Comparison of ENCODE assay signal across 28 mouse cellular contexts in genomic region chr9:100596317-100596716, GRCm38 (mm10). TPM values are rescaled to one million over a fixed set of nuclear protein-coding genes. Genes with fewer than 3 reads are reported as not detected.
DNase-seq lines count a peak whose midpoint lies in the region; ATAC-seq lines count a peak whose summit lies in the region.
"Had no signal": no experiment of that assay in that cellular context is flagged by ENCODE, and none has a peak within 500 bp of the region (broad histone marks: within the 10 kb centered on the region; RNA-seq: fewer than 3 reads in every experiment).

No protein-coding gene starts in this region.

- H3K4me3 ChIP-seq in midbrain, embryonic 11.5 days (ENCODE audit: low read depth, low read length): no peak overlapping the region
- H3K4me3 ChIP-seq in midbrain, embryonic 14.5 days (replicated peaks; ENCODE audit: low read depth, low read length): no peak overlapping the region
- H3K4me3 ChIP-seq in liver, embryonic 11.5 days (ENCODE audit: low read depth, low read length): no peak overlapping the region
- H3K4me3 ChIP-seq: embryonic facial prominence, embryonic 10.5 days; forebrain, embryonic 10.5 days; layer of hippocampus, adult 2 months; megakaryocyte, embryonic 14.5 days; myocyte had no signal

- peak; percentile 79 for DNase-seq in midbrain, embryonic 11.5 days (ENCODE audit: low spot score, missing footprints)
- no peak for DNase-seq in midbrain, embryonic 14.5 days
- DNase-seq in ZHBTc4 (ENCODE audit: low read depth, low spot score): peak; percentile 81
- DNase-seq in liver, embryonic 11.5 days (ENCODE audit: low spot score): no peak
- DNase-seq in left cerebral cortex, postnatal 10 days (ENCODE audit: extremely low spot score in 1 of 2, low spot score in 2 of 2): no peak
- DNase-seq in adrenal gland, adult 18-20 months (ENCODE audit: low spot score in 2 of 2): no peak
- DNase-seq in layer of hippocampus, postnatal 36 days: no peak
- DNase-seq: adrenal gland, postnatal 25 days; B cell, adult 2 months; cerebellum, adult 9-10 months; gastrocnemius, postnatal 14 days; heart, adult 11 months; kidney, adult 9 months; kidney, postnatal 14 days; lung, adult 2 months; thymus, postnatal 25 days had no signal

- H3K27me3 ChIP-seq in midbrain, embryonic 11.5 days (ENCODE audit: control insufficient read depth, insufficient read depth, low read length): no peaks in the 10 kb centered on the region
- H3K27me3 ChIP-seq in midbrain, embryonic 14.5 days (ENCODE audit: control insufficient read depth, insufficient read depth, low read length): no peaks in the 10 kb centered on the region
- H3K27me3 ChIP-seq in liver, embryonic 11.5 days (replicated peaks; ENCODE audit: control insufficient read depth, insufficient read depth, low read length): no peaks in the 10 kb centered on the region

- no peak overlapping the region for H3K27ac ChIP-seq in midbrain, embryonic 11.5 days (ENCODE audit: low read depth, low read length)
- H3K27ac ChIP-seq in midbrain, embryonic 14.5 days (replicated peaks; ENCODE audit: low read depth, low read length): no peak overlapping the region
- H3K27ac ChIP-seq in liver, embryonic 11.5 days (ENCODE audit: low read depth, low read length): no peak overlapping the region
- H3K27ac ChIP-seq: embryonic facial prominence, embryonic 10.5 days; forebrain, embryonic 10.5 days; layer of hippocampus, adult 2 months had no signal

- no peaks in the 10 kb centered on the region; the same call in 1 of the 2 replicates for H3K4me1 ChIP-seq in midbrain, embryonic 11.5 days (ENCODE audit: control insufficient read depth, insufficient read depth, low read length)
- H3K4me1 ChIP-seq in midbrain, embryonic 14.5 days (ENCODE audit: control insufficient read depth, insufficient read depth, low read length): peaks cover 14% of the 10 kb centered on the region
- no peaks in the 10 kb centered on the region for H3K4me1 ChIP-seq in liver, embryonic 11.5 days (replicated peaks; ENCODE audit: control insufficient read depth, insufficient read depth, low read length)

- intact Hi-C loops in left cerebral cortex, postnatal 10 days (cut with DNase I): no loop called here

- no peaks in the 10 kb centered on the region for H3K9me3 ChIP-seq in midbrain, embryonic 11.5 days (ENCODE audit: control insufficient read depth, low read length)
- 0 out of 2 replicates have a peak, but pooled peaks cover 4% of the 10 kb centered on the region for H3K9me3 ChIP-seq in midbrain, embryonic 14.5 days (ENCODE audit: control insufficient read depth, low read length)
- peaks cover 4% of the 10 kb centered on the region; the same call in 1 of the 2 replicates for H3K9me3 ChIP-seq in liver, embryonic 11.5 days (ENCODE audit: control insufficient read depth, low read length)
- H3K9me3 ChIP-seq: embryonic facial prominence, embryonic 10.5 days; forebrain, embryonic 10.5 days had no signal

- no peak overlapping the region for H3K4me2 ChIP-seq in midbrain, embryonic 11.5 days
- no peak overlapping the region for H3K4me2 ChIP-seq in midbrain, embryonic 14.5 days (ENCODE audit: low read length)
- no peak overlapping the region for H3K4me2 ChIP-seq in liver, embryonic 11.5 days
- H3K4me2 ChIP-seq: heart, embryonic 11.5 days had no signal

- no peaks in the 10 kb centered on the region for H3K36me3 ChIP-seq in midbrain, embryonic 11.5 days (ENCODE audit: control insufficient read depth, insufficient read depth, low read length)
- no peaks in the 10 kb centered on the region for H3K36me3 ChIP-seq in midbrain, embryonic 14.5 days (ENCODE audit: control insufficient read depth, insufficient read depth, low read length)
- H3K36me3 ChIP-seq in liver, embryonic 11.5 days (ENCODE audit: control insufficient read depth, insufficient read depth, low read length): no peaks in the 10 kb centered on the region
- H3K36me3 ChIP-seq: embryonic facial prominence, embryonic 10.5 days; forebrain, embryonic 10.5 days had no signal

- ATAC-seq in midbrain, embryonic 11.5 days (ENCODE audit: low FRiP score): no peak
- no peak for ATAC-seq in midbrain, embryonic 14.5 days (ENCODE audit: low FRiP score, low TSS enrichment)
- 0 out of 2 replicates have a peak, but pooled peaks have one; percentile 54 for ATAC-seq in liver, embryonic 11.5 days (replicated peaks; ENCODE audit: low FRiP score)
- ATAC-seq: forebrain, embryonic 16.5 days; hindbrain, embryonic 16.5 days; intestine, embryonic 16.5 days; midbrain, embryonic 16.5 days had no signal

- H3K9ac ChIP-seq in midbrain, embryonic 11.5 days (ENCODE audit: low read length): no peak overlapping the region
- H3K9ac ChIP-seq in midbrain, embryonic 14.5 days (replicated peaks; ENCODE audit: low read length): no peak overlapping the region
- H3K9ac ChIP-seq in liver, embryonic 11.5 days (ENCODE audit: low read depth, low read length): no peak overlapping the region

- WGBS in midbrain, embryonic 11.5 days: 87% methylated on average over 8 of the region's 8 CpGs
- 89% methylated on average over 8 of the region's 8 CpGs for WGBS in midbrain, embryonic 14.5 days
- WGBS in liver, embryonic 11.5 days: 84% methylated on average over 8 of the region's 8 CpGs

RNA-seq across cellular contexts. Expression of gene Stag1, which starts 1.3 kb away (rescaled TPM):
- polyA plus RNA-seq in midbrain, embryonic 11.5 days (2014; fragmentation: Nextera tagmentation; extraction: Ambion mirVana): 57.1 and 64.3 TPM in 2 replicates
- polyA plus RNA-seq in midbrain, embryonic 14.5 days (2014; fragmentation: Nextera tagmentation; extraction: Ambion mirVana): 41.3 and 45.2 TPM in 2 replicates
- polyA plus RNA-seq in liver, embryonic 11.5 days (2014; fragmentation: Nextera tagmentation; extraction: Ambion mirVana): 32.3 and 39.4 TPM in 2 replicates
- 10 to 100 TPM; 33.5 to 39.1 TPM for total RNA-seq in left cerebral cortex, postnatal 10 days (2021)
- total RNA-seq in adrenal gland, adult 18-20 months (2021): 10 to 100 TPM; 31.4 to 33.8 TPM
- 10 to 100 TPM; 56.8 to 67.8 TPM for total RNA-seq in layer of hippocampus, postnatal 36 days (2021)

RNA-seq across cellular contexts. Expression of gene Slc35g2, which starts 25.4 kb away (rescaled TPM):
- 8.5 and 9.1 TPM in 2 replicates for polyA plus RNA-seq in midbrain, embryonic 11.5 days (2014; fragmentation: Nextera tagmentation; extraction: Ambion mirVana)
- polyA plus RNA-seq in midbrain, embryonic 14.5 days (2014; fragmentation: Nextera tagmentation; extraction: Ambion mirVana): 16.9 and 18.5 TPM in 2 replicates
- polyA plus RNA-seq in liver, embryonic 11.5 days (2014; fragmentation: Nextera tagmentation; extraction: Ambion mirVana): 2.4 and 4.1 TPM in 2 replicates
- 10 to 100 TPM; 11.7 to 13.2 TPM for total RNA-seq in left cerebral cortex, postnatal 10 days (2021)
- 1 to 10 TPM; 7.8 to 9.6 TPM for total RNA-seq in adrenal gland, adult 18-20 months (2021)
- total RNA-seq in layer of hippocampus, postnatal 36 days (2021): 10 to 100 TPM; 17.6 to 19.8 TPM
- total RNA-seq: common myeloid progenitor, adult 5-6 weeks; hematopoietic stem cell, adult 5-6 weeks had no signal

RNA-seq across cellular contexts. Expression of gene Nck1, which starts 50.4 kb away (rescaled TPM):
- polyA plus RNA-seq in midbrain, embryonic 11.5 days (2014; fragmentation: Nextera tagmentation; extraction: Ambion mirVana): 77.8 and 79.9 TPM in 2 replicates
- 61.9 and 69.3 TPM in 2 replicates for polyA plus RNA-seq in midbrain, embryonic 14.5 days (2014; fragmentation: Nextera tagmentation; extraction: Ambion mirVana)
- 51.6 and 51.9 TPM in 2 replicates for polyA plus RNA-seq in liver, embryonic 11.5 days (2014; fragmentation: Nextera tagmentation; extraction: Ambion mirVana)
- total RNA-seq in left cerebral cortex, postnatal 10 days (2021): 10 to 100 TPM; 27.5 to 27.8 TPM
- 10 to 100 TPM; 49.3 to 49.9 TPM for total RNA-seq in adrenal gland, adult 18-20 months (2021)
- total RNA-seq in layer of hippocampus, postnatal 36 days (2021): 10 to 100 TPM; 36.7 to 36.9 TPM

Comparison
In these comparisons a context has a peak if more than half of its experiments do, and no peak if none do; other contexts are left out.
1. DNase-seq: peak in midbrain, embryonic 11.5 days (single experiment) and ZHBTc4 (single experiment); none in midbrain, embryonic 14.5 days (single experiment), liver, embryonic 11.5 days (single experiment), left cerebral cortex, postnatal 10 days (0 of 2), adrenal gland, adult 18-20 months (0 of 2) and layer of hippocampus, postnatal 36 days (0 of 2).